Mouse (Mus musculus): ENCODE data around the gene Lrrc4. TPM values are rescaled to one million over a fixed set of nuclear protein-coding genes. Genes with fewer than 3 reads are reported as not detected.

Gene Lrrc4
- polyA plus RNA-seq, 1 experiment = 0.72 TPM

GRCm38 (mm10) chr6:28618299-28618698, 213.2 kb downstream of the Lrrc4 start:
- Histone ChIP-seq H3K9me3 (replicated peaks; ENCODE audit: control insufficient read depth, insufficient read depth, low read length, poor library complexity, severe bottlenecking) (no peaks in the 10 kb centered on the region), H3K27ac (ENCODE audit: insufficient read depth, low read length) (no peak overlapping the region), H3K4me3 (ENCODE audit: low read depth, low read length) (no peak overlapping the region), H3K27me3 (ENCODE audit: control insufficient read depth, insufficient read depth, low read length, poor library complexity, severe bottlenecking) (no peaks in the 10 kb centered on the region), H3K9ac (ENCODE audit: low read depth, poor library complexity, severe bottlenecking) (no peak overlapping the region), H3K4me1 (ENCODE audit: control insufficient read depth, insufficient read depth, low read length) (no peaks in the 10 kb centered on the region), H3K36me3 (ENCODE audit: control insufficient read depth, insufficient read depth, low read length, poor library complexity, severe bottlenecking) (peaks cover 2% of the 10 kb centered on the region; the same call in 1 of the 2 replicates)
- TF ChIP-seq EP300 (IDR thresholded peaks at IDR 0.05; ENCODE audit: insufficient read depth, low read depth, low read length) (no peak), POLR2A (IDR thresholded peaks at IDR 0.05; ENCODE audit: insufficient read depth, low read length) (no peak)

GRCm38 (mm10) chr6:28615966-28616365, 215.6 kb downstream of the Lrrc4 start:
- H3K36me3 ChIP-seq (ENCODE audit: control insufficient read depth, insufficient read depth, low read length, poor library complexity, severe bottlenecking) = no peaks in the 10 kb centered on the region
- no peaks in the 10 kb centered on the region for H3K4me1 ChIP-seq (ENCODE audit: control insufficient read depth, insufficient read depth, low read length)
- H3K27me3 ChIP-seq (ENCODE audit: control insufficient read depth, insufficient read depth, low read length, poor library complexity, severe bottlenecking) = no peaks in the 10 kb centered on the region
- no peak for TF ChIP-seq EP300 (IDR thresholded peaks at IDR 0.05; ENCODE audit: insufficient read depth, low read depth, low read length)
- no peak for TF ChIP-seq CTCF (IDR thresholded peaks at IDR 0.05; ENCODE audit: low read depth, low read length)
- TF ChIP-seq POLR2A (IDR thresholded peaks at IDR 0.05; ENCODE audit: insufficient read depth, low read length) = no peak
- H3K4me3 ChIP-seq (ENCODE audit: low read depth, low read length) = no peak overlapping the region
- no peak overlapping the region for H3K9ac ChIP-seq (ENCODE audit: low read depth, poor library complexity, severe bottlenecking)
- no peaks in the 10 kb centered on the region for H3K9me3 ChIP-seq (replicated peaks; ENCODE audit: control insufficient read depth, insufficient read depth, low read length, poor library complexity, severe bottlenecking)
- H3K27ac ChIP-seq (ENCODE audit: insufficient read depth, low read length) = no peak overlapping the region

- no peaks in the 10 kb centered on the region for H3K4me1 ChIP-seq (ENCODE audit: control insufficient read depth, insufficient read depth, low read length)
- no peak overlapping the region for H3K27ac ChIP-seq (ENCODE audit: insufficient read depth, low read length)
- no peak overlapping the region for H3K4me3 ChIP-seq (ENCODE audit: low read depth, low read length)
- TF ChIP-seq EP300 (IDR thresholded peaks at IDR 0.05; ENCODE audit: insufficient read depth, low read depth, low read length) = no peak
- no peak for TF ChIP-seq POLR2A (IDR thresholded peaks at IDR 0.05; ENCODE audit: insufficient read depth, low read length)
- no peak for TF ChIP-seq CTCF (IDR thresholded peaks at IDR 0.05; ENCODE audit: low read depth, low read length)
- no peak overlapping the region for H3K9ac ChIP-seq (ENCODE audit: low read depth, poor library complexity, severe bottlenecking)
- H3K36me3 ChIP-seq (ENCODE audit: control insufficient read depth, insufficient read depth, low read length, poor library complexity, severe bottlenecking) = no peaks in the 10 kb centered on the region
- no peaks in the 10 kb centered on the region for H3K9me3 ChIP-seq (replicated peaks; ENCODE audit: control insufficient read depth, insufficient read depth, low read length, poor library complexity, severe bottlenecking)
- H3K27me3 ChIP-seq (ENCODE audit: control insufficient read depth, insufficient read depth, low read length, poor library complexity, severe bottlenecking) = no peaks in the 10 kb centered on the region
These were observed 216.1 kb downstream of the Lrrc4 start for GRCm38 (mm10) chr6:28615408-28615807.

- Histone ChIP-seq H3K4me1 (ENCODE audit: control insufficient read depth, insufficient read depth, low read length) (no peaks in the 10 kb centered on the region), H3K9ac (ENCODE audit: low read depth, poor library complexity, severe bottlenecking) (no peak overlapping the region), H3K36me3 (ENCODE audit: control insufficient read depth, insufficient read depth, low read length, poor library complexity, severe bottlenecking) (no peaks in the 10 kb centered on the region), H3K27ac (ENCODE audit: insufficient read depth, low read length) (no peak overlapping the region), H3K27me3 (ENCODE audit: control insufficient read depth, insufficient read depth, low read length, poor library complexity, severe bottlenecking) (no peaks in the 10 kb centered on the region), H3K4me3 (ENCODE audit: low read depth, low read length) (no peak overlapping the region), H3K9me3 (replicated peaks; ENCODE audit: control insufficient read depth, insufficient read depth, low read length, poor library complexity, severe bottlenecking) (no peaks in the 10 kb centered on the region)
- TF ChIP-seq EP300 (IDR thresholded peaks at IDR 0.05; ENCODE audit: insufficient read depth, low read depth, low read length) (no peak), POLR2A (IDR thresholded peaks at IDR 0.05; ENCODE audit: insufficient read depth, low read length) (no peak), CTCF (IDR thresholded peaks at IDR 0.05; ENCODE audit: low read depth, low read length) (no peak)
These were observed 216.7 kb downstream of the Lrrc4 start for GRCm38 (mm10) chr6:28614856-28615255.

GRCm38 (mm10) chr6:28613441-28613840, 218.1 kb downstream of the Lrrc4 start:
- Histone ChIP-seq H3K27ac (ENCODE audit: insufficient read depth, low read length) (no peak overlapping the region), H3K27me3 (ENCODE audit: control insufficient read depth, insufficient read depth, low read length, poor library complexity, severe bottlenecking) (no peaks in the 10 kb centered on the region), H3K9ac (ENCODE audit: low read depth, poor library complexity, severe bottlenecking) (no peak overlapping the region), H3K9me3 (replicated peaks; ENCODE audit: control insufficient read depth, insufficient read depth, low read length, poor library complexity, severe bottlenecking) (no peaks in the 10 kb centered on the region), H3K4me1 (ENCODE audit: control insufficient read depth, insufficient read depth, low read length) (no peaks in the 10 kb centered on the region), H3K36me3 (ENCODE audit: control insufficient read depth, insufficient read depth, low read length, poor library complexity, severe bottlenecking) (no peaks in the 10 kb centered on the region), H3K4me3 (ENCODE audit: low read depth, low read length) (no peak overlapping the region)
- no peak for TF ChIP-seq POLR2A (IDR thresholded peaks at IDR 0.05; ENCODE audit: insufficient read depth, low read length)
- no peak for TF ChIP-seq EP300 (IDR thresholded peaks at IDR 0.05; ENCODE audit: insufficient read depth, low read depth, low read length)
- TF ChIP-seq CTCF (IDR thresholded peaks at IDR 0.05; ENCODE audit: low read depth, low read length) = no peak

Other genes with a start within 250 kb of the Lrrc4 start
- not detected in 2 replicates for gene Lep, start 228.5 kb upstream of the Lrrc4 start, polyA plus RNA-seq (2011; ENCODE audit: insufficient read depth, insufficient read length, low read depth, missing spikeins)

Measured in ES-Bruce4 (cell line).